Mouse (Mus musculus) ES-E14 (cell line): ENCODE results near the gene Ercc4.

Experiments
- CHD2 ChIP-seq: IDR thresholded peaks from 2 replicates; pipeline ENCODE4 v1.6.1; 2014; ENCODE audit warnings: mild to moderate bottlenecking, low read depth, low read length, inconsistent platforms
- MAFK ChIP-seq: IDR thresholded peaks from 2 replicates; pipeline ENCODE4 v1.6.1; 2014; ENCODE audit warnings: mild to moderate bottlenecking, low read depth, low read length, inconsistent platforms; ENCODE audit not compliant: insufficient read depth
- ZC3H11A ChIP-seq: IDR thresholded peaks from 2 replicates; pipeline ENCODE4 v1.6.1; 2012; ENCODE audit warnings: low read depth, mild to moderate bottlenecking, inconsistent platforms, low read length, borderline replicate concordance
- ZNF384 ChIP-seq: IDR thresholded peaks from 2 replicates; pipeline ENCODE4 v1.6.1; 2012; ENCODE audit warnings: low read depth, low read length, inconsistent platforms

GRCm38 (mm10) chr16:13061113-13061512 lies 48.4 kb upstream of the Ercc4 start:
- TF ChIP-seq ZNF384 (no peak), MAFK (no peak), ZC3H11A (no peak), CHD2 (no peak)
